Mouse (Mus musculus) megakaryocyte progenitor cell, adult 5-6 weeks (primary cell): ENCODE measurements around the gene Cacng3. TPM values are rescaled to one million over a fixed set of nuclear protein-coding genes. Genes with fewer than 3 reads are reported as not detected.

Experiments
- ATAC-seq: replicated peaks from 2 replicates; pipeline ENCODE4 v1.8.0; 2016; ENCODE audit warnings: mild to moderate bottlenecking, moderate TSS enrichment, inconsistent platforms; ENCODE audit not compliant: poor library complexity
- total RNA-seq, 2 experiments: library from RNA; stranded (forward) in 1 of 2; stranded (reverse) in 1 of 2; fragments of 157-497, 149-512 nt in 1 of 2; fragments of 200-1000 nt in 1 of 2; gene quantifications; 2 replicates each; pipeline versions ENCODE4 v1.2.3 to v1.2.4; 2015 to 2017

The Cacng3 gene
- total RNA-seq, 2 experiments from 2014 or later = not detected

- ATAC-seq = no peak
Measured at GRCm38 (mm10) chr7:122817565-122817964, 147.3 kb downstream of the Cacng3 start.
